Mouse (Mus musculus) neutrophil, adult 83 days (primary cell): Measurements from ENCODE around the gene Trim50. TPM values are rescaled to one million over a fixed set of nuclear protein-coding genes. Genes with fewer than 3 reads are reported as not detected.

Source experiments
- total RNA-seq, 2 experiments: library from RNA; stranded (reverse); gene quantifications; one replicate each; pipeline ENCODE4 v1.2.4; 2023

Gene Trim50
- not detected for total RNA-seq

GRCm38 (mm10) chr5:135352995-135353394 is at the start of gene Trim50:
TSS of gene Trim50 (plus strand) at chr5:135353295.

GRCm38 (mm10) chr5:135349862-135350261 is 3.2 kb upstream of the Trim50 start, which contains the start of gene Fkbp6:
TSS of gene Fkbp6 (minus strand) at chr5:135350044.

GRCm38 (mm10) chr5:135369787-135370654 is 16.9 kb downstream of the Trim50 start, which contains the start of gene Nsun5:
TSS of gene Nsun5 (plus strand) at chr5:135369953.

GRCm38 (mm10) chr5:135394004-135394823 is 41.1 kb downstream of the Trim50 start, which contains the start of gene Pom121:
TSS of gene Pom121 (minus strand) at chr5:135394546.

Other genes with a start within 250 kb of the Trim50 start
- gene Tbl2, start 203.6 kb upstream of the Trim50 start, total RNA-seq = 10 to 100 TPM in 1 of 2 experiments, 1 to 10 TPM in 1; 8.3 to 10.7 TPM
- 10 to 100 TPM; 25.0 to 26.4 TPM for gene Bcl7b, start 185.0 kb upstream of the Trim50 start, total RNA-seq
- 10 to 100 TPM; 89.4 to 94.1 TPM for gene Baz1b, start 166.0 kb upstream of the Trim50 start, total RNA-seq
- gene Fzd9, start 102.1 kb upstream of the Trim50 start, total RNA-seq = not detected
- not detected for gene Fkbp6, start 3.3 kb upstream of the Trim50 start, total RNA-seq
- 10 to 100 TPM in 1 of 2 experiments, 1 to 10 TPM in 1; 8.1 to 10.5 TPM for gene Nsun5, start 16.7 kb downstream of the Trim50 start, total RNA-seq
- 10 to 100 TPM; 29.9 to 31.0 TPM for gene Pom121, start 41.3 kb downstream of the Trim50 start, total RNA-seq
- 10 to 100 TPM; 36.7 to 41.4 TPM for gene Hip1, start 191.8 kb downstream of the Trim50 start, total RNA-seq
- not detected for gene Ccl26, start 210.3 kb downstream of the Trim50 start, total RNA-seq
- gene Ccl24, start 219.8 kb downstream of the Trim50 start, total RNA-seq = under 1 TPM; 0.57 to 0.82 TPM